Mouse (Mus musculus) CH12.LX (cell line): Measurements from ENCODE around the gene Zfp148. TPM values are rescaled to one million over a fixed set of nuclear protein-coding genes. Genes with fewer than 3 reads are reported as not detected.

ENCODE experiments used
- DNase-seq: peaks from one replicate; pipeline ENCODE4 v3.0.0-alpha.2; 2013; ENCODE audit errors: extremely low read depth
- H3K27ac ChIP-seq: 2 replicates; pipeline ENCODE4 v1.5.1; 2012; ENCODE audit warnings: low read depth, mild to moderate bottlenecking, control low read depth, moderate library complexity; ENCODE audit not compliant: insufficient read depth
- H3K27me3 ChIP-seq: replicated peaks from 2 replicates; pipeline ENCODE3; 2012; ENCODE audit warnings: inconsistent platforms
- H3K36me3 ChIP-seq, 2 experiments: replicated peaks in 1 of 2; 2 replicates each; pipeline versions ENCODE3 to v1.6.1; 2012; ENCODE audit warnings: inconsistent platforms in 1 of 2, low read length in 1 of 2, mild to moderate bottlenecking in 1 of 2, mixed read lengths in 1 of 2, moderate library complexity in 1 of 2; ENCODE audit not compliant: control insufficient read depth in 1 of 2, insufficient read depth in 1 of 2
- H3K4me1 ChIP-seq, 2 experiments: 2 replicates each; pipeline ENCODE4 v1.6.1; 2012; ENCODE audit warnings: inconsistent platforms in 1 of 2, moderate library complexity in 1 of 2; ENCODE audit not compliant: insufficient read depth in 2 of 2, control insufficient read depth in 1 of 2
- H3K4me2 ChIP-seq: 2 replicates; pipeline ENCODE4 v1.6.1; 2012; ENCODE audit warnings: low read depth, mild to moderate bottlenecking, control low read depth; ENCODE audit not compliant: poor library complexity, insufficient read depth, severe bottlenecking
- H3K4me3 ChIP-seq, 3 experiments: fragments of 150-350 bp in 1 of 3; sonication (generic) in 1 of 3; replicated peaks in 1 of 3; 2 replicates each; pipeline versions ENCODE3 to v1.5.1; 2011 to 2012; ENCODE audit warnings: low read depth in 2 of 3, low read length in 2 of 3, mild to moderate bottlenecking in 2 of 3, moderate library complexity in 2 of 3, control low read depth in 1 of 3, improper control_type of control experiment in 1 of 3, inconsistent platforms in 1 of 3, mixed read lengths in 1 of 3; ENCODE audit not compliant: poor library complexity in 1 of 3
- H3K79me2 ChIP-seq: replicated peaks from 2 replicates; pipeline ENCODE4 v1.6.1; 2012; ENCODE audit warnings: mild to moderate bottlenecking, moderate library complexity; ENCODE audit not compliant: control insufficient read depth, poor library complexity, insufficient read depth, severe bottlenecking; ENCODE audit errors: extremely low read depth
- H3K9ac ChIP-seq: 2 replicates; pipeline ENCODE4 v1.6.1; 2012; ENCODE audit warnings: low read depth, mild to moderate bottlenecking, control low read depth, moderate library complexity; ENCODE audit not compliant: insufficient read depth
- H3K9me3 ChIP-seq: replicated peaks from 2 replicates; pipeline ENCODE3; 2012; ENCODE audit warnings: low read length, inconsistent platforms, mixed read lengths
- BHLHE40 ChIP-seq: IDR thresholded peaks from 2 replicates; pipeline ENCODE4 v1.6.1; 2011; ENCODE audit warnings: mild to moderate bottlenecking, low read depth, low read length, improper control_type of control experiment
- CHD1 ChIP-seq: IDR thresholded peaks from 2 replicates; pipeline ENCODE4 v1.6.1; 2012; ENCODE audit warnings: low read depth, low read length, improper control_type of control experiment, inconsistent platforms
- CHD2 ChIP-seq: IDR thresholded peaks from 2 replicates; pipeline ENCODE4 v1.6.1; 2011; ENCODE audit warnings: low read length, improper control_type of control experiment
- CTCF ChIP-seq, 2 experiments: IDR thresholded peaks in 1 of 2; conservative IDR thresholded peaks in 1 of 2; 2 replicates each; pipeline ENCODE4 v1.5.1; 2011 to 2012; ENCODE audit warnings: low read depth in 2 of 2, low read length in 2 of 2, improper control_type of control experiment in 1 of 2, inconsistent platforms in 1 of 2, mild to moderate bottlenecking in 1 of 2, moderate library complexity in 1 of 2
- E2F4 ChIP-seq: IDR thresholded peaks from 2 replicates; pipeline ENCODE4 v1.6.1; 2011; ENCODE audit warnings: low read depth, low read length, improper control_type of control experiment; ENCODE audit not compliant: insufficient replicate concordance
- ELF1 ChIP-seq: IDR thresholded peaks from 2 replicates; pipeline ENCODE4 v1.6.1; 2014; ENCODE audit warnings: low read depth, mild to moderate bottlenecking, inconsistent platforms, low read length, improper control_type of control experiment
- EP300 ChIP-seq: IDR thresholded peaks from 2 replicates; pipeline ENCODE4 v1.6.1; 2011; ENCODE audit warnings: low read length, improper control_type of control experiment
- ETS1 ChIP-seq: conservative IDR thresholded peaks from 2 replicates; pipeline ENCODE4 v1.6.1; 2012; ENCODE audit warnings: low read depth, mild to moderate bottlenecking, inconsistent platforms, low read length, improper control_type of control experiment, moderate library complexity
- GABPA ChIP-seq: IDR thresholded peaks from 2 replicates; pipeline ENCODE4 v1.6.1; 2012; ENCODE audit warnings: low read depth, low read length, improper control_type of control experiment, inconsistent platforms; ENCODE audit not compliant: insufficient replicate concordance
- HCFC1 ChIP-seq: IDR thresholded peaks from 2 replicates; pipeline ENCODE4 v1.6.1; 2012; ENCODE audit warnings: low read depth, mild to moderate bottlenecking, inconsistent platforms, low read length, improper control_type of control experiment
- JUN ChIP-seq: IDR thresholded peaks from 2 replicates; pipeline ENCODE4 v1.6.1; 2011; ENCODE audit warnings: low read depth, mild to moderate bottlenecking, low read length, improper control_type of control experiment, moderate library complexity; ENCODE audit not compliant: insufficient read depth
- JUND ChIP-seq: conservative IDR thresholded peaks from 2 replicates; pipeline ENCODE4 v1.6.1; 2011; ENCODE audit warnings: low read depth, low read length, improper control_type of control experiment
- MAFK ChIP-seq: IDR thresholded peaks from 2 replicates; pipeline ENCODE4 v1.6.1; 2011; ENCODE audit warnings: low read length, improper control_type of control experiment; ENCODE audit not compliant: insufficient replicate concordance
- MAX ChIP-seq: IDR thresholded peaks from 2 replicates; pipeline ENCODE4 v1.6.1; 2011; ENCODE audit warnings: low read length, improper control_type of control experiment
- MAZ ChIP-seq: IDR thresholded peaks from 2 replicates; pipeline ENCODE4 v1.6.1; 2012; ENCODE audit warnings: low read depth, mild to moderate bottlenecking, inconsistent platforms, low read length, improper control_type of control experiment, moderate library complexity
- MEF2A ChIP-seq: IDR thresholded peaks from 2 replicates; pipeline ENCODE4 v1.6.1; 2014; ENCODE audit warnings: low read depth, mild to moderate bottlenecking, inconsistent platforms, low read length, improper control_type of control experiment, borderline replicate concordance
- MYC ChIP-seq: IDR thresholded peaks from 2 replicates; pipeline ENCODE4 v1.6.1; 2011; ENCODE audit warnings: low read depth, mild to moderate bottlenecking, improper control_type of control experiment, low read length
- NELFE ChIP-seq: IDR thresholded peaks from 2 replicates; pipeline ENCODE4 v1.6.1; 2011; ENCODE audit warnings: low read depth, low read length, improper control_type of control experiment
- NRF1 ChIP-seq: IDR thresholded peaks from 2 replicates; pipeline ENCODE4 v1.6.1; 2014; ENCODE audit warnings: low read depth, mild to moderate bottlenecking, inconsistent platforms, low read length, improper control_type of control experiment, moderate library complexity
- PAX5 ChIP-seq: IDR thresholded peaks from 2 replicates; pipeline ENCODE4 v1.6.1; 2012; ENCODE audit warnings: low read length, inconsistent platforms, mixed read lengths
- POLR2A ChIP-seq: IDR thresholded peaks from 2 replicates; pipeline ENCODE4 v1.6.1; 2011; ENCODE audit warnings: low read depth, mild to moderate bottlenecking, improper control_type of control experiment, low read length
- POLR2AphosphoS2 ChIP-seq: IDR thresholded peaks from 2 replicates; pipeline ENCODE4 v1.6.1; 2011; ENCODE audit warnings: low read depth, low read length, improper control_type of control experiment
- RCOR1 ChIP-seq: conservative IDR thresholded peaks from 2 replicates; pipeline ENCODE4 v1.6.1; 2012; ENCODE audit warnings: low read depth, mild to moderate bottlenecking, inconsistent platforms, low read length, improper control_type of control experiment
- SIN3A ChIP-seq: IDR thresholded peaks from 2 replicates; pipeline ENCODE4 v1.6.1; 2012; ENCODE audit warnings: low read length, improper control_type of control experiment, inconsistent platforms
- TBP ChIP-seq: conservative IDR thresholded peaks from 2 replicates; pipeline ENCODE4 v1.6.1; 2011; ENCODE audit warnings: low read depth, low read length, improper control_type of control experiment
- TCF12 ChIP-seq: IDR thresholded peaks from 2 replicates; pipeline ENCODE4 v1.6.1; 2014; ENCODE audit warnings: low read depth, mild to moderate bottlenecking, inconsistent platforms, low read length, improper control_type of control experiment
- ZC3H11A ChIP-seq: IDR thresholded peaks from 2 replicates; pipeline ENCODE4 v1.6.1; 2012; ENCODE audit warnings: low read depth, mild to moderate bottlenecking, inconsistent platforms, low read length, improper control_type of control experiment
- ZNF384 ChIP-seq: IDR thresholded peaks from 2 replicates; pipeline ENCODE4 v1.6.1; 2012; ENCODE audit warnings: low read depth, low read length, improper control_type of control experiment, inconsistent platforms
- dilution Hi-C: fragments of 300-500 bp; cut with MboI; formaldehyde crosslinking; loops from 2 replicates; pipeline ENCODE4 v1.14.3; 2020; ENCODE audit warnings: low sequenced_read_pairs; ENCODE audit not compliant: extremely low pct_unique_long_range_greater_than_20kb, extremely low pct_ligation_motif_present
- in situ Hi-C: fragments of 300-500 bp; cut with MboI; formaldehyde crosslinking; loops from 3 replicates; pipeline ENCODE4 v1.14.3; 2019; ENCODE audit warnings: low sequenced_read_pairs, low pct_ligation_motif_present, low pct_unique_long_range_greater_than_20kb, mixed read lengths
- polyA plus RNA-seq: library from polyadenylated mRNA; unstranded; fragments of >175 nt; gene quantifications from 2 replicates; pipeline ENCODE4 v1.2.1, GENCODE M21; 2012; ENCODE audit warnings: low read depth; ENCODE audit not compliant: insufficient read length
- total RNA-seq, 2 experiments: library from RNA; depleted of rRNA; stranded (reverse); fragments of 300-350 nt in 1 of 2; fragments of >200 nt in 1 of 2; gene quantifications; 2 replicates each; pipeline ENCODE4 v1.2.3; 2012 to 2014

Gene Zfp148
- total and polyA plus RNA-seq, 3 experiments = 19.5 to 36.6 (median 28.6) TPM

GRCm38 (mm10) chr16:33482309-33482708 is 101.7 kb downstream of the Zfp148 start:
- in situ Hi-C loops (no loop called here), dilution Hi-C loops (no loop called here)
- no peak overlapping the region for H3K27ac ChIP-seq
- DNase-seq = no peak
- TF ChIP-seq POLR2AphosphoS2 = no peak
- TF ChIP-seq GABPA = no peak
- TF ChIP-seq SIN3A = no peak
- TF ChIP-seq E2F4 = no peak
- TF ChIP-seq TBP = no peak
- no peak for TF ChIP-seq ELF1
- TF ChIP-seq POLR2A = no peak
- no peak for TF ChIP-seq RCOR1
- TF ChIP-seq CHD2 = no peak
- no peak for TF ChIP-seq EP300
- TF ChIP-seq NELFE = no peak
- no peak for TF ChIP-seq JUN
- TF ChIP-seq CHD1 = no peak
- no peak for TF ChIP-seq MAX
- no peak for TF ChIP-seq ZC3H11A
- no peak for TF ChIP-seq PAX5
- no peak for TF ChIP-seq BHLHE40
- no peak for TF ChIP-seq HCFC1
- no peak for TF ChIP-seq MEF2A
- TF ChIP-seq TCF12 = no peak
- H3K4me2 ChIP-seq = no peak overlapping the region
- H3K36me3 ChIP-seq = peaks cover 21 to 79% of the 10 kb centered on the region in 2 experiments
- no peaks in the 10 kb centered on the region for H3K27me3 ChIP-seq
- H3K9me3 ChIP-seq = no peaks in the 10 kb centered on the region
- H3K9ac ChIP-seq = no peak overlapping the region
- no peaks in the 10 kb centered on the region for H3K79me2 ChIP-seq
- H3K4me1 ChIP-seq = no peaks in the 10 kb centered on the region
- H3K4me3 ChIP-seq = no peak overlapping the region

- Histone ChIP-seq H3K4me1 (no peaks in the 10 kb centered on the region), H3K4me3 (no peak overlapping the region), H3K4me2 (no peak overlapping the region), H3K79me2 (no peaks in the 10 kb centered on the region), H3K9me3 (peaks cover 3% of the 10 kb centered on the region), H3K9ac (no peak overlapping the region), H3K27me3 (no peaks in the 10 kb centered on the region), H3K27ac (no peak overlapping the region), H3K36me3 (peaks cover 33 to 90% of the 10 kb centered on the region in 2 experiments)
- in situ Hi-C loops (no loop called here), dilution Hi-C loops (no loop called here)
- no peak for TF ChIP-seq MYC
- TF ChIP-seq ZNF384 = no peak
- TF ChIP-seq BHLHE40 = no peak
- TF ChIP-seq MAX = no peak
- no peak for TF ChIP-seq NELFE
- TF ChIP-seq JUN = no peak
- TF ChIP-seq JUND = no peak
- TF ChIP-seq GABPA = no peak
- TF ChIP-seq CTCF (conservative IDR thresholded peaks at IDR 0.05 in 1 of 2, IDR thresholded peaks at IDR 0.05 in 1 of 2; ENCODE audit: low read depth in 2 of 2, low read length in 2 of 2) = no peak
- TF ChIP-seq MAFK = no peak
- TF ChIP-seq CHD1 = no peak
- TF ChIP-seq NRF1 = no peak
- TF ChIP-seq POLR2AphosphoS2 = no peak
- no peak for TF ChIP-seq MAZ
- TF ChIP-seq CHD2 = no peak
- no peak for TF ChIP-seq ETS1
- no peak for TF ChIP-seq HCFC1
- no peak for DNase-seq
These were observed 107.1 kb downstream of the Zfp148 start for GRCm38 (mm10) chr16:33487709-33488108.
